ENCODE assay signal across 8 mouse cellular contexts in the genomic region with DNA sequence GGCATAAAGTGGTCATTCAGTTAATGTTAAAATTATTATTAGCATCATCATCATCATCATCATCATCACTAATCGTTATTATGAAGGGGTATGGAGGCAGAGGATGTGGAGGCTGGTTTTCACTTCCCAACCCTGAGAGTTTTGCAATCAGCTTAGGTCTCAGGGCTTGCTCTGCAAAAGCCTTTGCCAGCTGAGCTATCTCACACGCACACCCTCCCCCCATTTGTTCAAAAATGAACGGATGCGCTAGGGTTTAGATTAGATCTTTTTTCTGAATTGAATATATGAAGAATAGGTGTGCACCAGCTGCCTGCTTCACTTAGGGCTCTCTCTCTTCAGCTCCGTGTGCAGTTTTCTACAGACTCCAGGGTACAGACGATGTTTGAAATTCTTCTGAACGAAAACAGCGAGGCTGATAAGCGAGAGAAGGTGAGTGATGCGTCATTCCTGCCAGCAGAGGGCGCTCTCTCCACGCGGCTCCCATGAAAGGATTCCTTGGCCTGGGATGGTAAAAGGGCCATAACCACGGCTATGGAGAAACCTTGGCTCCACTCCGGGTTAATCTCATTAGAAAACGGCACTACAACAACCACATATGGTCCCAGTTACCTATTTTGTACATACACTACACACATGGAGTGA. TPM values are rescaled to one million over a fixed set of nuclear protein-coding genes. Genes with fewer than 3 reads are reported as not detected.
A peak's percentile ranks its signal among the peaks of the same experiment; 100 is the strongest.
DNase-seq lines count a peak whose midpoint lies in the region; ATAC-seq and TF ChIP-seq lines count a peak whose summit lies in the region.

No protein-coding gene starts in this region.

- TF ChIP-seq EP300 in CH12.LX (IDR thresholded peaks at IDR 0.05; ENCODE audit: low read length), result no peak
- no peak for TF ChIP-seq EP300 in heart, postnatal 0 days (IDR thresholded peaks at IDR 0.05; ENCODE audit: low read depth)

- H3K36me3 ChIP-seq in CH12.LX (replicated peaks in 1 of 2; ENCODE audit: control insufficient read depth in 1 of 2, insufficient read depth in 1 of 2, low read length in 1 of 2), result no peaks in the 10 kb centered on the region
- H3K36me3 ChIP-seq in heart, postnatal 0 days (replicated peaks; ENCODE audit: control insufficient read depth, insufficient read depth, low read length), result peaks cover 19% of the 10 kb centered on the region
- H3K36me3 ChIP-seq in liver, embryonic 16.5 days (ENCODE audit: control insufficient read depth, insufficient read depth), result no peaks in the 10 kb centered on the region
- no peaks in the 10 kb centered on the region for H3K36me3 ChIP-seq in neural tube, embryonic 13.5 days

- in situ Hi-C loops in CH12.LX (cut with MboI; ENCODE audit: low pct_ligation_motif_present, low pct_unique_long_range_greater_than_20kb, low sequenced_read_pairs), result loop anchor here (5.0 to 25.0 kb wide), 4 partner anchors 117 to 497 kb away; a partner anchor contains a TSS

- dilution Hi-C loops in CH12.LX (cut with MboI; ENCODE audit: extremely low pct_ligation_motif_present, extremely low pct_unique_long_range_greater_than_20kb, low sequenced_read_pairs), result no loop called here

- H3K9me3 ChIP-seq in CH12.LX (replicated peaks; ENCODE audit: low read length), result no peaks in the 10 kb centered on the region
- H3K9me3 ChIP-seq in heart, postnatal 0 days (replicated peaks; ENCODE audit: control insufficient read depth, low read length), result no peaks in the 10 kb centered on the region
- H3K9me3 ChIP-seq in liver, embryonic 16.5 days (replicated peaks; ENCODE audit: control insufficient read depth, low read length), result no peaks in the 10 kb centered on the region
- no peaks in the 10 kb centered on the region for H3K9me3 ChIP-seq in neural tube, embryonic 13.5 days

- no peaks in the 10 kb centered on the region for H3K79me2 ChIP-seq in CH12.LX (replicated peaks; ENCODE audit: control insufficient read depth, extremely low read depth, insufficient read depth, poor library complexity, severe bottlenecking)

- TF ChIP-seq POLR2A in CH12.LX (IDR thresholded peaks at IDR 0.05; ENCODE audit: low read depth, low read length), result no peak
- no peak for TF ChIP-seq POLR2A in brain, embryonic 14.5 days (IDR thresholded peaks at IDR 0.05; ENCODE audit: borderline replicate concordance, extremely low read depth, insufficient read depth, insufficient read length, poor library complexity, severe bottlenecking)

- ATAC-seq in erythroid progenitor cell, adult 5-6 weeks (replicated peaks; ENCODE audit: low FRiP score, poor library complexity, severe bottlenecking), result peak; percentile 72
- ATAC-seq in heart, postnatal 0 days (ENCODE audit: insufficient read depth, low read depth), result no peak
- ATAC-seq in liver, embryonic 16.5 days (ENCODE audit: low read depth), result no peak
- ATAC-seq in neural tube, embryonic 13.5 days (ENCODE audit: low read depth), result no peak; the same call in 1 of the 2 replicates

- peak; percentile 85 for DNase-seq in CH12.LX (ENCODE audit: extremely low read depth)
- DNase-seq in brain, embryonic 14.5 days (ENCODE audit: low read depth), result peak; percentile 84
- DNase-seq in heart, postnatal 0 days (ENCODE audit: low spot score), result peak; percentile 82
- peak; percentile 71 to 87 for DNase-seq in kidney, postnatal 25 days
- DNase-seq in testis, postnatal 10 days (ENCODE audit: low spot score), result peak; percentile 87

- TF ChIP-seq RAD21 in CH12.LX (IDR thresholded peaks at IDR 0.05; ENCODE audit: low read depth, low read length), result peak; percentile 100

- no peak overlapping the region for H3K9ac ChIP-seq in CH12.LX (ENCODE audit: insufficient read depth, low read depth)
- no peak overlapping the region for H3K9ac ChIP-seq in heart, postnatal 0 days (replicated peaks; ENCODE audit: low read depth, low read length)
- no peak overlapping the region for H3K9ac ChIP-seq in liver, embryonic 16.5 days (ENCODE audit: low read depth, low read length)
- 0 out of 2 replicates have a peak overlapping the region, but pooled peaks have one; percentile 22 for H3K9ac ChIP-seq in neural tube, embryonic 13.5 days

- no peak overlapping the region for H3K27ac ChIP-seq in CH12.LX (ENCODE audit: insufficient read depth, low read depth)
- no peak overlapping the region for H3K27ac ChIP-seq in heart, postnatal 0 days (ENCODE audit: low read depth)
- no peak overlapping the region for H3K27ac ChIP-seq in liver, embryonic 16.5 days (ENCODE audit: low read length)
- H3K27ac ChIP-seq in neural tube, embryonic 13.5 days (replicated peaks), result no peak overlapping the region

- H3K27me3 ChIP-seq in CH12.LX (replicated peaks), result peaks cover 26% of the 10 kb centered on the region
- H3K27me3 ChIP-seq in heart, postnatal 0 days (ENCODE audit: control insufficient read depth, insufficient read depth, low read length), result no peaks in the 10 kb centered on the region
- H3K27me3 ChIP-seq in liver, embryonic 16.5 days (ENCODE audit: control insufficient read depth, insufficient read depth, low read depth, low read length), result peaks cover 9% of the 10 kb centered on the region
- peaks cover 35% of the 10 kb centered on the region for H3K27me3 ChIP-seq in neural tube, embryonic 13.5 days

- H3K4me2 ChIP-seq in CH12.LX (ENCODE audit: insufficient read depth, low read depth, poor library complexity, severe bottlenecking), result peak overlapping the region; percentile 84
- peak overlapping the region; percentile 41 for H3K4me2 ChIP-seq in heart, postnatal 0 days (ENCODE audit: low read depth, low read length)
- peak overlapping the region; percentile 19; the same call in 1 of the 2 replicates for H3K4me2 ChIP-seq in liver, embryonic 16.5 days (ENCODE audit: low read depth, low read length)
- H3K4me2 ChIP-seq in neural tube, embryonic 13.5 days, result peak overlapping the region; percentile 47

- TF ChIP-seq CTCF in CH12.LX (conservative IDR thresholded peaks at IDR 0.05 in 1 of 2, IDR thresholded peaks at IDR 0.05 in 1 of 2; ENCODE audit: low read depth in 2 of 2, low read length in 2 of 2), result peak; percentile 97 to 99
- TF ChIP-seq CTCF in brain, embryonic 14.5 days (IDR thresholded peaks at IDR 0.05; ENCODE audit: borderline replicate concordance, extremely low read depth, insufficient read depth, insufficient read length), result peak; percentile 99
- TF ChIP-seq CTCF in heart, postnatal 0 days (IDR thresholded peaks at IDR 0.05; ENCODE audit: low read depth), result peak; percentile 99

- H3K4me1 ChIP-seq in CH12.LX (ENCODE audit: control insufficient read depth in 1 of 2, insufficient read depth in 2 of 2), result peaks cover 5 to 18% of the 10 kb centered on the region in 2 experiments; a peak in 3 of 4 replicates
- H3K4me1 ChIP-seq in heart, postnatal 0 days (ENCODE audit: control insufficient read depth, insufficient read depth), result peaks cover 25% of the 10 kb centered on the region
- H3K4me1 ChIP-seq in liver, embryonic 16.5 days (ENCODE audit: control insufficient read depth, low read depth, low read length), result peaks cover 2% of the 10 kb centered on the region; the same call in 1 of the 2 replicates
- H3K4me1 ChIP-seq in neural tube, embryonic 13.5 days (replicated peaks), result no peaks in the 10 kb centered on the region; the same call in 1 of the 2 replicates

- 4% methylated on average over 16 of the region's 16 CpGs for WGBS in heart, postnatal 0 days
- WGBS in liver, embryonic 16.5 days (ENCODE audit: insufficient replicate concordance), result 5% methylated on average over 16 of the region's 16 CpGs
- 8% methylated on average over 16 of the region's 16 CpGs for WGBS in neural tube, embryonic 13.5 days

- no peak overlapping the region for H3K4me3 ChIP-seq in CH12.LX (replicated peaks in 1 of 3; ENCODE audit: low read depth in 2 of 3, low read length in 2 of 3, poor library complexity in 1 of 3)
- peak overlapping the region; percentile 12; the same call in 1 of the 2 replicates for H3K4me3 ChIP-seq in heart, postnatal 0 days (ENCODE audit: low read depth, low read length)
- no peak overlapping the region for H3K4me3 ChIP-seq in liver, embryonic 16.5 days (ENCODE audit: low read depth, low read length)
- H3K4me3 ChIP-seq in neural tube, embryonic 13.5 days, result no peak overlapping the region

RNA-seq across cellular contexts. Expression of a gene that starts 4.5 kb away (rescaled TPM):
- 0.08 TPM in 1 of 2 replicates, not detected in the other for total RNA-seq in CH12.LX (2012; rRNA removed)
- total RNA-seq in CH12.LX (2014; rRNA removed), result 0.08 TPM in 1 of 2 replicates, not detected in the other
- polyA plus RNA-seq in CH12.LX (2012; ENCODE audit: insufficient read length, low read depth), result 0.19 and 0.26 TPM in 2 replicates
- 1.1 and 1.5 TPM in 2 replicates for polyA plus RNA-seq in brain, embryonic 14.5 days (2012; rRNA removed)
- total RNA-seq in erythroid progenitor cell, adult 5-6 weeks (2015; ENCODE audit: low replicate concordance), result not detected in 2 replicates
- total RNA-seq in erythroid progenitor cell, adult 5-6 weeks (2017; ENCODE audit: low replicate concordance), result not detected in 2 replicates
- 200 and 239 TPM in 2 replicates for total RNA-seq in heart, postnatal 0 days (2014; rRNA removed; ENCODE audit: low replicate concordance)
- 153 and 167 TPM in 2 replicates for polyA plus RNA-seq in heart, postnatal 0 days (2015; fragmentation: Nextera tagmentation; extraction: Ambion mirVana)
- polyA plus RNA-seq in liver, embryonic 16.5 days (2015; fragmentation: Nextera tagmentation; extraction: Ambion mirVana), result 1.4 and 2.4 TPM in 2 replicates
- 1.7 and 3.4 TPM in 2 replicates for polyA plus RNA-seq in neural tube, embryonic 13.5 days (2015; fragmentation: Nextera tagmentation; extraction: Ambion mirVana)

RNA-seq across cellular contexts. Expression of a gene that starts 6.6 kb away (rescaled TPM):
- total RNA-seq in CH12.LX (2012; rRNA removed) (69.1 and 80.0 TPM in 2 replicates), CH12.LX (2014; rRNA removed) (54.4 and 54.9 TPM in 2 replicates)
- 107 and 135 TPM in 2 replicates for polyA plus RNA-seq in CH12.LX (2012; ENCODE audit: insufficient read length, low read depth)
- 59.1 and 92.3 TPM in 2 replicates for polyA plus RNA-seq in brain, embryonic 14.5 days (2012; rRNA removed)
- 2.5 and 7.1 TPM in 2 replicates for total RNA-seq in erythroid progenitor cell, adult 5-6 weeks (2015; ENCODE audit: low replicate concordance)
- total RNA-seq in erythroid progenitor cell, adult 5-6 weeks (2017; ENCODE audit: low replicate concordance), result 1.1 and 2.6 TPM in 2 replicates
- total RNA-seq in heart, postnatal 0 days (2014; rRNA removed; ENCODE audit: low replicate concordance), result 25.9 and 28.1 TPM in 2 replicates
- polyA plus RNA-seq in heart, postnatal 0 days (2015; fragmentation: Nextera tagmentation; extraction: Ambion mirVana), result 9.0 and 9.4 TPM in 2 replicates
- 9.1 and 10.7 TPM in 2 replicates for polyA plus RNA-seq in liver, embryonic 16.5 days (2015; fragmentation: Nextera tagmentation; extraction: Ambion mirVana)
- 29.2 and 31.9 TPM in 2 replicates for polyA plus RNA-seq in neural tube, embryonic 13.5 days (2015; fragmentation: Nextera tagmentation; extraction: Ambion mirVana)

RNA-seq across cellular contexts. Expression of a gene that starts 22.9 kb away (rescaled TPM):
- total RNA-seq in CH12.LX (2012; rRNA removed), result 0.08 TPM in 1 of 2 replicates, not detected in the other
- not detected in 2 replicates for total RNA-seq in CH12.LX (2014; rRNA removed)
- polyA plus RNA-seq in CH12.LX (2012; ENCODE audit: insufficient read length, low read depth), result 0.22 and 0.36 TPM in 2 replicates
- 0.03 TPM in 1 of 2 replicates, not detected in the other for polyA plus RNA-seq in brain, embryonic 14.5 days (2012; rRNA removed)
- total RNA-seq in erythroid progenitor cell, adult 5-6 weeks (2015; ENCODE audit: low replicate concordance), result not detected in 2 replicates
- not detected in 2 replicates for total RNA-seq in erythroid progenitor cell, adult 5-6 weeks (2017; ENCODE audit: low replicate concordance)
- total RNA-seq in heart, postnatal 0 days (2014; rRNA removed; ENCODE audit: low replicate concordance), result not detected in 2 replicates
- 0.10 and 0.12 TPM in 2 replicates for polyA plus RNA-seq in heart, postnatal 0 days (2015; fragmentation: Nextera tagmentation; extraction: Ambion mirVana)
- 0.09 and 0.12 TPM in 2 replicates for polyA plus RNA-seq in liver, embryonic 16.5 days (2015; fragmentation: Nextera tagmentation; extraction: Ambion mirVana)
- polyA plus RNA-seq in neural tube, embryonic 13.5 days (2015; fragmentation: Nextera tagmentation; extraction: Ambion mirVana), result 0.63 and 0.94 TPM in 2 replicates

RNA-seq across cellular contexts. Expression of a gene that starts 24.4 kb away (rescaled TPM):
- total RNA-seq in CH12.LX (2012; rRNA removed), result 27.2 and 35.5 TPM in 2 replicates
- 15.0 and 15.7 TPM in 2 replicates for total RNA-seq in CH12.LX (2014; rRNA removed)
- 27.6 and 33.3 TPM in 2 replicates for polyA plus RNA-seq in CH12.LX (2012; ENCODE audit: insufficient read length, low read depth)
- polyA plus RNA-seq in brain, embryonic 14.5 days (2012; rRNA removed), result 9.5 and 9.7 TPM in 2 replicates
- total RNA-seq in erythroid progenitor cell, adult 5-6 weeks (2015; ENCODE audit: low replicate concordance), result 2.9 and 5.9 TPM in 2 replicates
- total RNA-seq in erythroid progenitor cell, adult 5-6 weeks (2017; ENCODE audit: low replicate concordance), result 4.4 and 4.5 TPM in 2 replicates
- total RNA-seq in heart, postnatal 0 days (2014; rRNA removed; ENCODE audit: low replicate concordance), result 10.8 and 11.5 TPM in 2 replicates
- 9.9 and 11.8 TPM in 2 replicates for polyA plus RNA-seq in heart, postnatal 0 days (2015; fragmentation: Nextera tagmentation; extraction: Ambion mirVana)
- polyA plus RNA-seq in liver, embryonic 16.5 days (2015; fragmentation: Nextera tagmentation; extraction: Ambion mirVana), result 4.1 and 4.7 TPM in 2 replicates
- polyA plus RNA-seq in neural tube, embryonic 13.5 days (2015; fragmentation: Nextera tagmentation; extraction: Ambion mirVana), result 11.8 and 12.4 TPM in 2 replicates

RNA-seq across cellular contexts. Expression of a gene that starts 36.3 kb away (rescaled TPM):
- total RNA-seq in CH12.LX (2012; rRNA removed), result 0.17 and 0.67 TPM in 2 replicates
- 0.04 and 0.07 TPM in 2 replicates for total RNA-seq in CH12.LX (2014; rRNA removed)
- polyA plus RNA-seq in CH12.LX (2012; ENCODE audit: insufficient read length, low read depth), result 0.07 and 0.11 TPM in 2 replicates
- 0.57 and 1.0 TPM in 2 replicates for polyA plus RNA-seq in brain, embryonic 14.5 days (2012; rRNA removed)
- 4.6 and 7.6 TPM in 2 replicates for total RNA-seq in erythroid progenitor cell, adult 5-6 weeks (2015; ENCODE audit: low replicate concordance)
- total RNA-seq in erythroid progenitor cell, adult 5-6 weeks (2017; ENCODE audit: low replicate concordance), result 4.5 and 5.5 TPM in 2 replicates
- total RNA-seq in heart, postnatal 0 days (2014; rRNA removed; ENCODE audit: low replicate concordance), result 21.5 and 29.0 TPM in 2 replicates
- polyA plus RNA-seq in heart, postnatal 0 days (2015; fragmentation: Nextera tagmentation; extraction: Ambion mirVana), result 15.6 and 18.7 TPM in 2 replicates
- 1.6 TPM in 2 replicates for polyA plus RNA-seq in liver, embryonic 16.5 days (2015; fragmentation: Nextera tagmentation; extraction: Ambion mirVana)
- 0.98 and 1.0 TPM in 2 replicates for polyA plus RNA-seq in neural tube, embryonic 13.5 days (2015; fragmentation: Nextera tagmentation; extraction: Ambion mirVana)

Comparison
In these comparisons a context has a peak if more than half of its experiments do, and no peak if none do; other contexts are left out.
1. H3K4me2 ChIP-seq: peak in every context shown above with its lines; median percentile 84 in CH12.LX; 47 in neural tube, embryonic 13.5 days; 41 in heart, postnatal 0 days; 19 in liver, embryonic 16.5 days.
2. RNA of a gene that starts 4.5 kb away (polyA plus RNA-seq): 153 to 167 TPM in heart, postnatal 0 days; 1.4 to 2.4 TPM in liver, embryonic 16.5 days, 1.7 to 3.4 TPM in neural tube, embryonic 13.5 days, 1.1 to 1.5 TPM in brain, embryonic 14.5 days and 0.19 to 0.26 TPM in CH12.LX; every median in the first group is over 10 times any median in the second.
3. Peak in every context shown above with its lines, with median percentiles within 50 percentile points of each other: DNase-seq and CTCF ChIP-seq.